Mouse (Mus musculus) megakaryocyte, embryonic 14.5 days (primary cell): ENCODE data around the gene Ddx1. TPM values are rescaled to one million over a fixed set of nuclear protein-coding genes. Genes with fewer than 3 reads are reported as not detected.

Source experiments
- H3K27me3 ChIP-seq: replicated peaks from 2 replicates; pipeline ENCODE3; 2012; ENCODE audit warnings: inconsistent platforms
- H3K36me3 ChIP-seq: replicated peaks from 2 replicates; pipeline ENCODE3; 2012; ENCODE audit warnings: low read length, inconsistent platforms, mixed read lengths
- H3K4me1 ChIP-seq: 2 replicates; pipeline ENCODE4 v1.6.1; 2012; ENCODE audit warnings: inconsistent platforms
- H3K4me3 ChIP-seq: replicated peaks from 2 replicates; pipeline ENCODE3; 2012; ENCODE audit warnings: moderate library complexity, mild to moderate bottlenecking, inconsistent platforms
- H3K9me3 ChIP-seq: 2 replicates; pipeline ENCODE4 v1.6.1; 2012; ENCODE audit warnings: inconsistent platforms
- FLI1 ChIP-seq: IDR thresholded peaks from 2 replicates; pipeline ENCODE4 v1.6.1; 2012; ENCODE audit warnings: low read length, inconsistent platforms, mixed read lengths
- GATA1 ChIP-seq: IDR thresholded peaks from 3 replicates; pipeline ENCODE4 v1.6.1; 2012; ENCODE audit warnings: mixed read lengths, low read length, inconsistent platforms, borderline replicate concordance
- polyA plus RNA-seq: library from polyadenylated mRNA; stranded (reverse); fragments of >175 nt; gene quantifications from 2 replicates; pipeline ENCODE4 v1.2.3, GENCODE M21; 2012; ENCODE audit warnings: low replicate concordance; ENCODE audit not compliant: insufficient read depth

The Ddx1 gene
- polyA plus RNA-seq, 1 experiment = 3.6 TPM

GRCm38 (mm10) chr12:13182220-13182619 lies 66.8 kb downstream of the Ddx1 start:
- H3K27me3 ChIP-seq = peaks cover 33% of the 10 kb centered on the region
- H3K36me3 ChIP-seq = no peaks in the 10 kb centered on the region
- H3K4me1 ChIP-seq = peaks cover 38% of the 10 kb centered on the region
- no peak overlapping the region for H3K4me3 ChIP-seq
- no peaks in the 10 kb centered on the region for H3K9me3 ChIP-seq
- TF ChIP-seq FLI1 (no peak), GATA1 (no peak)

GRCm38 (mm10) chr12:13181721-13182120 lies 67.3 kb downstream of the Ddx1 start:
- H3K4me3 ChIP-seq = no peak overlapping the region
- no peak for TF ChIP-seq GATA1
- TF ChIP-seq FLI1 = no peak
- H3K4me1 ChIP-seq = peaks cover 38% of the 10 kb centered on the region
- H3K9me3 ChIP-seq = no peaks in the 10 kb centered on the region
- peaks cover 35% of the 10 kb centered on the region for H3K27me3 ChIP-seq
- H3K36me3 ChIP-seq = no peaks in the 10 kb centered on the region

DNA sequence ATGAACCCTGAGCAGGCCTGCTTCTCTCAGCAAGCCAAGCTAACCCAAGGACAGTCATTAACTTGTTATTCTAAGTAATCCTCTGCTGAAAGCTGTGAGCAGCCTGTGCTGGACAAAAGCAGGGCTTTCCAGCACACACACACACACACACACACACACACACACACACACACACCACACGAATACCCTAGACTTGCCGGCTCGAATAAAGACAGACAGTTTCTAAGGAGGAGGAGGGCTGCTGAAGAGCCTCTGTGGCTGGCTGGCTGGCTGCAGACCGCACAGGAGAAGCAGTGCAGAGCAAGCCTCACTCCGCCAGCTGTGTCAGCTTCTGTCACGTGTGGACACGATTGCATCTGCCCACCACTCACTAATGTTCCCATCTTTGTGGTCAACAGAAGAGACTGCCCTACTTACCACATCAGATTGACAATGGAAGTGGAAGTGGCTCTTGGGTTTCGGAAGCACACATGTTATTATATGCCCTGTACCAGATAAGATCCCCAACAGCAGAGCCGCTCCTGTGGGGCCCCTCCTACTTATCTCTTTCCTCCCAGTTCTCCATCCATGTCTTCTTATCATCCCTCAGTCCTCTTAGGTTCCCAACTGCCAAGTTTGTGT lies 68.2 kb downstream of the Ddx1 start:
- no peaks in the 10 kb centered on the region for H3K36me3 ChIP-seq
- H3K9me3 ChIP-seq = no peaks in the 10 kb centered on the region
- peaks cover 39% of the 10 kb centered on the region for H3K27me3 ChIP-seq
- H3K4me1 ChIP-seq = peaks cover 34% of the 10 kb centered on the region
- peak overlapping the region; percentile 80 for H3K4me3 ChIP-seq
- TF ChIP-seq FLI1 (no peak), GATA1 (no peak)

DNA sequence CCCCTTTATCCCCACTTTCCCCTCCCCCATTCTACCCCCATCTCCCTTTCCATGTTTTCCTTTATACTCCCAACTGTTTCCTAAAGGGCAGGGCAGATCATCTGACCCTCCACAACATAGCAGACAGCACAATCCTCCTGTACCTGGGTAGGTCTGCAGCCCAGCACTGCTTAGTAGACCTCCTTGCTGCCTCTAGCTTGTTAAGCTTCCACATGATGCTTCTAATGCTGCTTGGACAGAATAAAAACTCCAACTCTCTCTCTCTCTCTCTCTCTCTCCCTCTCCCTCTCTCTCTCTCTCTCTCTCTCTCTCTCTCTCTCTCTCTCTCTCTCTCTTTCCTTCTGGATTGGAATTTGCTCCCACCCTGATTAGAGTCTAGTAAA lies 68.7 kb downstream of the Ddx1 start:
- no peak overlapping the region for H3K4me3 ChIP-seq
- no peak for TF ChIP-seq GATA1
- TF ChIP-seq FLI1 = no peak
- H3K4me1 ChIP-seq = peaks cover 34% of the 10 kb centered on the region
- H3K9me3 ChIP-seq = no peaks in the 10 kb centered on the region
- H3K36me3 ChIP-seq = no peaks in the 10 kb centered on the region
- peaks cover 40% of the 10 kb centered on the region for H3K27me3 ChIP-seq

- H3K4me1 ChIP-seq = peaks cover 31% of the 10 kb centered on the region
Observed at GRCm38 (mm10) chr12:13177606-13178005, 71.4 kb downstream of the Ddx1 start.

GRCm38 (mm10) chr12:13176927-13177326 lies 72.1 kb downstream of the Ddx1 start:
- no peaks in the 10 kb centered on the region for H3K9me3 ChIP-seq
- H3K4me1 ChIP-seq = peaks cover 25% of the 10 kb centered on the region
- H3K4me3 ChIP-seq = no peak overlapping the region
- H3K36me3 ChIP-seq = no peaks in the 10 kb centered on the region
- no peak for TF ChIP-seq FLI1
- no peak for TF ChIP-seq GATA1
- peaks cover 32% of the 10 kb centered on the region for H3K27me3 ChIP-seq

More at GRCm38 (mm10) chr12:13177606-13178005, 71.4 kb downstream of the Ddx1 start:
- Histone ChIP-seq H3K36me3 (no peaks in the 10 kb centered on the region), H3K4me3 (no peak overlapping the region), H3K9me3 (no peaks in the 10 kb centered on the region), H3K27me3 (peaks cover 37% of the 10 kb centered on the region)
- TF ChIP-seq GATA1 (no peak), FLI1 (no peak)

- no peak overlapping the region for H3K4me3 ChIP-seq
- TF ChIP-seq FLI1 = no peak
- no peak for TF ChIP-seq GATA1
- peaks cover 29% of the 10 kb centered on the region for H3K27me3 ChIP-seq
- H3K36me3 ChIP-seq = no peaks in the 10 kb centered on the region
- H3K9me3 ChIP-seq = no peaks in the 10 kb centered on the region
- H3K4me1 ChIP-seq = peaks cover 21% of the 10 kb centered on the region
Observed at GRCm38 (mm10) chr12:13176136-13176535, 72.9 kb downstream of the Ddx1 start.

GRCm38 (mm10) chr12:13174022-13174421 lies 75.0 kb downstream of the Ddx1 start:
- peaks cover 6% of the 10 kb centered on the region for H3K4me1 ChIP-seq
- TF ChIP-seq FLI1 = no peak
- no peak for TF ChIP-seq GATA1
- H3K27me3 ChIP-seq = peaks cover 16% of the 10 kb centered on the region
- no peaks in the 10 kb centered on the region for H3K9me3 ChIP-seq
- H3K4me3 ChIP-seq = no peak overlapping the region
- H3K36me3 ChIP-seq = no peaks in the 10 kb centered on the region

DNA sequence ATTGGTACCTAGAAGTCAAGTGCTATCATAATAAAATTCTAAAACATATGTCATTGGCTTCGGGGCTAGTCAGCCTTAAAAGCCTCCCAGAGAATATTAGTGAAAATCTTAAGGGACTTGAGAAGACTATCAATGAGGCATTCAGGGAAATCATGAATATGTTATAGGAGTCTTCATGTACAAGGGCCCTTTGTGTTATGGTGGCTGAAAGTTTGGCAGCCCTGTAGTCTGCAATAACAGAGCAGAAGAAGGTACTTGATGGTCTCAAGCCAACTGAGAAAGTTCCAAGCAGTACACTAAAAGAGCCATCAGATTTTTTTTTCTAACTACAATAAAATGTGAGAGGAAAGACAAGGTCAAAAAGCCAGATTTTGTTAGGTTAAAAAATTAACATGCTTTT lies 80.9 kb downstream of the Ddx1 start:
- TF ChIP-seq GATA1 (no peak), FLI1 (no peak)
- Histone ChIP-seq H3K9me3 (no peaks in the 10 kb centered on the region), H3K4me3 (no peak overlapping the region), H3K27me3 (peaks cover 7% of the 10 kb centered on the region), H3K4me1 (no peaks in the 10 kb centered on the region), H3K36me3 (no peaks in the 10 kb centered on the region)

DNA sequence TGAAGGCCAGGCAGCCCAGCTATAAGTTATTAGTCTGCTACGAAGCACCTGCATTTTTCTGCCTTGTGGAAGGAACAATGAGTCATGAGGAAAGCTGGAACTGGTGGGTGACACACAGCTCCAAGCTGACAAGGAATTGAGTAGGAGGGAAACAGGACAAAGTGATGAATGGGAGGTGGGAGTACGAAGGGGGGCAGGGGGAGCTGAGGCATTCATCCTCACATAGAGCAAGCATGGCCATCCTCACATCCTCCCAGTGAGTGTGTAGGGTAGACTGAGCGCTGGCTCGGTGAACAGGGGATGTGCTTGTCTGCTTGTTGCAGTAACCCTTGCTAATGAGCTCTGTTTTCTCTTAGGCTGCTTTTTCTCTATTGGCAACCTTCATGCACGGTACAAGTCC lies 81.9 kb downstream of the Ddx1 start:
- Histone ChIP-seq H3K36me3 (no peaks in the 10 kb centered on the region), H3K27me3 (peaks cover 10% of the 10 kb centered on the region), H3K4me3 (peak overlapping the region; percentile 1), H3K4me1 (no peaks in the 10 kb centered on the region), H3K9me3 (no peaks in the 10 kb centered on the region)
- no peak for TF ChIP-seq FLI1
- TF ChIP-seq GATA1 = no peak

Other genes with a start within 250 kb of the Ddx1 start
- gene Nbas, start 19.9 kb upstream of the Ddx1 start, polyA plus RNA-seq = 5.8 and 7.9 TPM in 2 replicates